Mouse (Mus musculus) CH12.LX (cell line): Measurements from ENCODE around the gene Actr1b. TPM values are rescaled to one million over a fixed set of nuclear protein-coding genes. Genes with fewer than 3 reads are reported as not detected.
A peak's percentile ranks its signal among the peaks of the same experiment; 100 is the strongest.

Experiments
- DNase-seq: peaks from one replicate; pipeline ENCODE4 v3.0.0-alpha.2; 2013; ENCODE audit errors: extremely low read depth
- H3K27ac ChIP-seq: 2 replicates; pipeline ENCODE4 v1.5.1; 2012; ENCODE audit warnings: low read depth, mild to moderate bottlenecking, control low read depth, moderate library complexity; ENCODE audit not compliant: insufficient read depth
- H3K27me3 ChIP-seq: replicated peaks from 2 replicates; pipeline ENCODE3; 2012; ENCODE audit warnings: inconsistent platforms
- H3K36me3 ChIP-seq, 2 experiments: replicated peaks in 1 of 2; 2 replicates each; pipeline versions ENCODE3 to v1.6.1; 2012; ENCODE audit warnings: inconsistent platforms in 1 of 2, low read length in 1 of 2, mild to moderate bottlenecking in 1 of 2, mixed read lengths in 1 of 2, moderate library complexity in 1 of 2; ENCODE audit not compliant: control insufficient read depth in 1 of 2, insufficient read depth in 1 of 2
- H3K4me1 ChIP-seq, 2 experiments: 2 replicates each; pipeline ENCODE4 v1.6.1; 2012; ENCODE audit warnings: inconsistent platforms in 1 of 2, moderate library complexity in 1 of 2; ENCODE audit not compliant: insufficient read depth in 2 of 2, control insufficient read depth in 1 of 2
- H3K4me2 ChIP-seq: 2 replicates; pipeline ENCODE4 v1.6.1; 2012; ENCODE audit warnings: low read depth, mild to moderate bottlenecking, control low read depth; ENCODE audit not compliant: poor library complexity, insufficient read depth, severe bottlenecking
- H3K4me3 ChIP-seq, 3 experiments: fragments of 150-350 bp in 1 of 3; sonication (generic) in 1 of 3; replicated peaks in 1 of 3; 2 replicates each; pipeline versions ENCODE3 to v1.5.1; 2011 to 2012; ENCODE audit warnings: low read depth in 2 of 3, low read length in 2 of 3, mild to moderate bottlenecking in 2 of 3, moderate library complexity in 2 of 3, control low read depth in 1 of 3, improper control_type of control experiment in 1 of 3, inconsistent platforms in 1 of 3, mixed read lengths in 1 of 3; ENCODE audit not compliant: poor library complexity in 1 of 3
- H3K79me2 ChIP-seq: replicated peaks from 2 replicates; pipeline ENCODE4 v1.6.1; 2012; ENCODE audit warnings: mild to moderate bottlenecking, moderate library complexity; ENCODE audit not compliant: control insufficient read depth, poor library complexity, insufficient read depth, severe bottlenecking; ENCODE audit errors: extremely low read depth
- H3K9ac ChIP-seq: 2 replicates; pipeline ENCODE4 v1.6.1; 2012; ENCODE audit warnings: low read depth, mild to moderate bottlenecking, control low read depth, moderate library complexity; ENCODE audit not compliant: insufficient read depth
- H3K9me3 ChIP-seq: replicated peaks from 2 replicates; pipeline ENCODE3; 2012; ENCODE audit warnings: low read length, inconsistent platforms, mixed read lengths
- CHD2 ChIP-seq: IDR thresholded peaks from 2 replicates; pipeline ENCODE4 v1.6.1; 2011; ENCODE audit warnings: low read length, improper control_type of control experiment
- CTCF ChIP-seq, 2 experiments: IDR thresholded peaks in 1 of 2; conservative IDR thresholded peaks in 1 of 2; 2 replicates each; pipeline ENCODE4 v1.5.1; 2011 to 2012; ENCODE audit warnings: low read depth in 2 of 2, low read length in 2 of 2, improper control_type of control experiment in 1 of 2, inconsistent platforms in 1 of 2, mild to moderate bottlenecking in 1 of 2, moderate library complexity in 1 of 2
- ELF1 ChIP-seq: IDR thresholded peaks from 2 replicates; pipeline ENCODE4 v1.6.1; 2014; ENCODE audit warnings: low read depth, mild to moderate bottlenecking, inconsistent platforms, low read length, improper control_type of control experiment
- EP300 ChIP-seq: IDR thresholded peaks from 2 replicates; pipeline ENCODE4 v1.6.1; 2011; ENCODE audit warnings: low read length, improper control_type of control experiment
- ETS1 ChIP-seq: conservative IDR thresholded peaks from 2 replicates; pipeline ENCODE4 v1.6.1; 2012; ENCODE audit warnings: low read depth, mild to moderate bottlenecking, inconsistent platforms, low read length, improper control_type of control experiment, moderate library complexity
- GABPA ChIP-seq: IDR thresholded peaks from 2 replicates; pipeline ENCODE4 v1.6.1; 2012; ENCODE audit warnings: low read depth, low read length, improper control_type of control experiment, inconsistent platforms; ENCODE audit not compliant: insufficient replicate concordance
- HCFC1 ChIP-seq: IDR thresholded peaks from 2 replicates; pipeline ENCODE4 v1.6.1; 2012; ENCODE audit warnings: low read depth, mild to moderate bottlenecking, inconsistent platforms, low read length, improper control_type of control experiment
- IRF4 ChIP-seq: IDR thresholded peaks from 2 replicates; pipeline ENCODE4 v1.6.1; 2014; ENCODE audit warnings: low read depth, mild to moderate bottlenecking, inconsistent platforms, low read length, improper control_type of control experiment
- JUN ChIP-seq: IDR thresholded peaks from 2 replicates; pipeline ENCODE4 v1.6.1; 2011; ENCODE audit warnings: low read depth, mild to moderate bottlenecking, low read length, improper control_type of control experiment, moderate library complexity; ENCODE audit not compliant: insufficient read depth
- JUND ChIP-seq: conservative IDR thresholded peaks from 2 replicates; pipeline ENCODE4 v1.6.1; 2011; ENCODE audit warnings: low read depth, low read length, improper control_type of control experiment
- KAT2A ChIP-seq: IDR thresholded peaks from 2 replicates; pipeline ENCODE4 v1.6.1; 2012; ENCODE audit warnings: low read length, improper control_type of control experiment, inconsistent platforms; ENCODE audit not compliant: insufficient replicate concordance
- MAFK ChIP-seq: IDR thresholded peaks from 2 replicates; pipeline ENCODE4 v1.6.1; 2011; ENCODE audit warnings: low read length, improper control_type of control experiment; ENCODE audit not compliant: insufficient replicate concordance
- MAX ChIP-seq: IDR thresholded peaks from 2 replicates; pipeline ENCODE4 v1.6.1; 2011; ENCODE audit warnings: low read length, improper control_type of control experiment
- MEF2A ChIP-seq: IDR thresholded peaks from 2 replicates; pipeline ENCODE4 v1.6.1; 2014; ENCODE audit warnings: low read depth, mild to moderate bottlenecking, inconsistent platforms, low read length, improper control_type of control experiment, borderline replicate concordance
- MYC ChIP-seq: IDR thresholded peaks from 2 replicates; pipeline ENCODE4 v1.6.1; 2011; ENCODE audit warnings: low read depth, mild to moderate bottlenecking, improper control_type of control experiment, low read length
- NELFE ChIP-seq: IDR thresholded peaks from 2 replicates; pipeline ENCODE4 v1.6.1; 2011; ENCODE audit warnings: low read depth, low read length, improper control_type of control experiment
- NRF1 ChIP-seq: IDR thresholded peaks from 2 replicates; pipeline ENCODE4 v1.6.1; 2014; ENCODE audit warnings: low read depth, mild to moderate bottlenecking, inconsistent platforms, low read length, improper control_type of control experiment, moderate library complexity
- PAX5 ChIP-seq: IDR thresholded peaks from 2 replicates; pipeline ENCODE4 v1.6.1; 2012; ENCODE audit warnings: low read length, inconsistent platforms, mixed read lengths
- POLR2A ChIP-seq: IDR thresholded peaks from 2 replicates; pipeline ENCODE4 v1.6.1; 2011; ENCODE audit warnings: low read depth, mild to moderate bottlenecking, improper control_type of control experiment, low read length
- POLR2AphosphoS2 ChIP-seq: IDR thresholded peaks from 2 replicates; pipeline ENCODE4 v1.6.1; 2011; ENCODE audit warnings: low read depth, low read length, improper control_type of control experiment
- RCOR1 ChIP-seq: conservative IDR thresholded peaks from 2 replicates; pipeline ENCODE4 v1.6.1; 2012; ENCODE audit warnings: low read depth, mild to moderate bottlenecking, inconsistent platforms, low read length, improper control_type of control experiment
- SIN3A ChIP-seq: IDR thresholded peaks from 2 replicates; pipeline ENCODE4 v1.6.1; 2012; ENCODE audit warnings: low read length, improper control_type of control experiment, inconsistent platforms
- SMC3 ChIP-seq: IDR thresholded peaks from 2 replicates; pipeline ENCODE4 v1.6.1; 2011; ENCODE audit warnings: low read depth, low read length, improper control_type of control experiment
- TCF12 ChIP-seq: IDR thresholded peaks from 2 replicates; pipeline ENCODE4 v1.6.1; 2014; ENCODE audit warnings: low read depth, mild to moderate bottlenecking, inconsistent platforms, low read length, improper control_type of control experiment
- UBTF ChIP-seq: IDR thresholded peaks from 2 replicates; pipeline ENCODE4 v1.6.1; 2012; ENCODE audit warnings: low read depth, mild to moderate bottlenecking, inconsistent platforms, low read length, improper control_type of control experiment, moderate library complexity
- USF1 ChIP-seq: IDR thresholded peaks from 2 replicates; pipeline ENCODE4 v1.6.1; 2014; ENCODE audit warnings: low read depth, mild to moderate bottlenecking, inconsistent platforms, low read length, improper control_type of control experiment
- USF2 ChIP-seq: conservative IDR thresholded peaks from 2 replicates; pipeline ENCODE4 v1.6.1; 2011; ENCODE audit warnings: low read depth, low read length, improper control_type of control experiment
- ZC3H11A ChIP-seq: IDR thresholded peaks from 2 replicates; pipeline ENCODE4 v1.6.1; 2012; ENCODE audit warnings: low read depth, mild to moderate bottlenecking, inconsistent platforms, low read length, improper control_type of control experiment
- ZKSCAN1 ChIP-seq: IDR thresholded peaks from 2 replicates; pipeline ENCODE4 v1.6.1; 2012; ENCODE audit warnings: low read depth, inconsistent platforms, low read length, improper control_type of control experiment, borderline replicate concordance
- ZMIZ1 ChIP-seq: IDR thresholded peaks from 2 replicates; pipeline ENCODE4 v1.6.1; 2012; ENCODE audit warnings: low read depth, mild to moderate bottlenecking, inconsistent platforms, low read length, improper control_type of control experiment
- ZNF384 ChIP-seq: IDR thresholded peaks from 2 replicates; pipeline ENCODE4 v1.6.1; 2012; ENCODE audit warnings: low read depth, low read length, improper control_type of control experiment, inconsistent platforms
- dilution Hi-C: fragments of 300-500 bp; cut with MboI; formaldehyde crosslinking; loops from 2 replicates; pipeline ENCODE4 v1.14.3; 2020; ENCODE audit warnings: low sequenced_read_pairs; ENCODE audit not compliant: extremely low pct_unique_long_range_greater_than_20kb, extremely low pct_ligation_motif_present
- in situ Hi-C: fragments of 300-500 bp; cut with MboI; formaldehyde crosslinking; loops from 3 replicates; pipeline ENCODE4 v1.14.3; 2019; ENCODE audit warnings: low sequenced_read_pairs, low pct_ligation_motif_present, low pct_unique_long_range_greater_than_20kb, mixed read lengths
- polyA plus RNA-seq: library from polyadenylated mRNA; unstranded; fragments of >175 nt; gene quantifications from 2 replicates; pipeline ENCODE4 v1.2.1, GENCODE M21; 2012; ENCODE audit warnings: low read depth; ENCODE audit not compliant: insufficient read length
- total RNA-seq, 2 experiments: library from RNA; depleted of rRNA; stranded (reverse); fragments of 300-350 nt in 1 of 2; fragments of >200 nt in 1 of 2; gene quantifications; 2 replicates each; pipeline ENCODE4 v1.2.3; 2012 to 2014

Actr1b gene
- total and polyA plus RNA-seq, 3 experiments = 61.0 to 71.2 (median 66.2) TPM

DNA sequence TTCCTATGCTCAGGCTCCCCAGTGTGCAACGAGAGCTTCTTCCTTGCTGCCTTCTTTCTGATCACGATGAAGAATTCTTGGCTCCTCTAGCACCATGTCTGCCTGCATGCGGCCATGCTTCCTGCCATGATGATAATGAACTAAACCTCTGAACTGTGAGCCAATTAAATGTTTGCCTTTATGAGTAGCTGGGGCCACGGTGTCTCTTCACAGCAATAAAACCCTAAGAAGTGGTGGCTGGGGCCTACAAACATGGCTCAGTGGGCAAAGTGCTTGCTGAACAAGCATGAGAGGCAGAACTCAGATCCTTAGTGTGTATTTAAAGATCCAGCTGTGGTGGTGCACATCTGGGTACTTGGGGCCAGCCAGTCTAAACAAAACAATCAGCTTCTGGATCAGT, 48.3 kb downstream of the Actr1b start:
- no peak for DNase-seq
- dilution Hi-C loops (no loop called here), in situ Hi-C loops (no loop called here)
- Histone ChIP-seq H3K79me2 (no peaks in the 10 kb centered on the region), H3K27ac (no peak overlapping the region), H3K4me2 (no peak overlapping the region), H3K9me3 (no peaks in the 10 kb centered on the region), H3K4me3 (no peak overlapping the region), H3K36me3 (no peaks in the 10 kb centered on the region), H3K9ac (no peak overlapping the region), H3K27me3 (no peaks in the 10 kb centered on the region), H3K4me1 (peaks cover 11 to 19% of the 10 kb centered on the region in 2 experiments)
- TF ChIP-seq NRF1 = no peak
- no peak for TF ChIP-seq SIN3A
- TF ChIP-seq MAFK = no peak
- no peak for TF ChIP-seq POLR2AphosphoS2
- TF ChIP-seq CTCF (conservative IDR thresholded peaks at IDR 0.05 in 1 of 2, IDR thresholded peaks at IDR 0.05 in 1 of 2; ENCODE audit: low read depth in 2 of 2, low read length in 2 of 2) = no peak
- no peak for TF ChIP-seq JUN
- TF ChIP-seq ZMIZ1 = no peak
- TF ChIP-seq POLR2A = no peak
- no peak for TF ChIP-seq USF2
- TF ChIP-seq KAT2A = no peak
- no peak for TF ChIP-seq RCOR1
- no peak for TF ChIP-seq HCFC1
- no peak for TF ChIP-seq CHD2
- no peak for TF ChIP-seq SMC3
- no peak for TF ChIP-seq ZC3H11A
- TF ChIP-seq MEF2A = no peak
- no peak for TF ChIP-seq JUND
- no peak for TF ChIP-seq MAX
- no peak for TF ChIP-seq UBTF
- TF ChIP-seq ZKSCAN1 = no peak

DNA sequence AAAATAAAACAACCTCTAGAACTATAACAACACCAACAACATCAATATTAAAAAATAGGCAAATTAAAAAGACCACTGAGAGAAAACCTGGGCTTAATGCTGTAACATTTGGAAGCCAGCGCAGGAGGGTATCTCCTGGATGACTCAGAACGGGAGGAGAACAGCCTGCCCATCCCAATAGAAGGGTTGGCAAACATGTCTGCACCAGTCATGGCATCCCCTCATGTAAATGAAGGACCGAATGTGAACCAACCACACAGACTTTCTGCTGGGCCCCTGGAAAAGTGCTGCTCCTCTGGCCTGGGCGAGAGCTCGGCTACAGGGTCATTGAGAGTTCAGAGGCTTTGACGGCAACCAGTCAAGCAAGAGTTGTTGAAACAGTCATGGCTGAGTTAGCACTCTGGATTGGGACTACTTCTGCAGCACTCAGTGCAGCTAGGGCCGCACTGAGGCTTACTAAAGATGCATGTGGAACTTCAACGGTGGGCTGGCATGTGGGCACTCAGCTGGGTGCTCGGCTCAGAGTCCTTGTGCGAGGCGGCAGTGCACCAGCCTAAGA, 49.0 kb downstream of the Actr1b start:
- Histone ChIP-seq H3K4me2 (no peak overlapping the region), H3K79me2 (no peaks in the 10 kb centered on the region), H3K9me3 (no peaks in the 10 kb centered on the region), H3K9ac (no peak overlapping the region), H3K27me3 (no peaks in the 10 kb centered on the region), H3K36me3 (no peaks in the 10 kb centered on the region), H3K4me1 (peaks cover 11 to 19% of the 10 kb centered on the region in 2 experiments), H3K4me3 (no peak overlapping the region), H3K27ac (no peak overlapping the region)
- DNase-seq = peak; percentile 17
- dilution Hi-C loops (no loop called here), in situ Hi-C loops (no loop called here)
- TF ChIP-seq SIN3A = no peak
- no peak for TF ChIP-seq ELF1
- TF ChIP-seq NRF1 = 0 out of 2 replicates have a peak, but pooled peaks have one; percentile 11
- no peak for TF ChIP-seq POLR2A
- no peak for TF ChIP-seq SMC3
- TF ChIP-seq ZNF384 = no peak
- TF ChIP-seq KAT2A = no peak
- no peak for TF ChIP-seq MAFK
- no peak for TF ChIP-seq POLR2AphosphoS2
- no peak for TF ChIP-seq PAX5
- TF ChIP-seq CHD2 = no peak
- peak; percentile 34; the same call in 1 of the 2 replicates for TF ChIP-seq EP300
- TF ChIP-seq USF1 = no peak
- no peak for TF ChIP-seq NELFE
- TF ChIP-seq IRF4 = peak; percentile 86
- 0 out of 2 replicates have a peak, but pooled peaks have one; percentile 39 for TF ChIP-seq MEF2A
- TF ChIP-seq RCOR1 = no peak
- no peak for TF ChIP-seq TCF12
- no peak for TF ChIP-seq GABPA
- TF ChIP-seq USF2 = no peak
- TF ChIP-seq UBTF = no peak
- TF ChIP-seq MYC = no peak
- no peak for TF ChIP-seq ZC3H11A
- TF ChIP-seq ETS1 = peak; percentile 22; the same call in 1 of the 2 replicates
